Mouse (Mus musculus): ENCODE measurements around the gene Pde3a. TPM values are rescaled to one million over a fixed set of nuclear protein-coding genes. Genes with fewer than 3 reads are reported as not detected.

Pde3a gene
- total and polyA plus RNA-seq, 2 experiments from 2014 or later: 2.0 to 12.1 TPM

DNA sequence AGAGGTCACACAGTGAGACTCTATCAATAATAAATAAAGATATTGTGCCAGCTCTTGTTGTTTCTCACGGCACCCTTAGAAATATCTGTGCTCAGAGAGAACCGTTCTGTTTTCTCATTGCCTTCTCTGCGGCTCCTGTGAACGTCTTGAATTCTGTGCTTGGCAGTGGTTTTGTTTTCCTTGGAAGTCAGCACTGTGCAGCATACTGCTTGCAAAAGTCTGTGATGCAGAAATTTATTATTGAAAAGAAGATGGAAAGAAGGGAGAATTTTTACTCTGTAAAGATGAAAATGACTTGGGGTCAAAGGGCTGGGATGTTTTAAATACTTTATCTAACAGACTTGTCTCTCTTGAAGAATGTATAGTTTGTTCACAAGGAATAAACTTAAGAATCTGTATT is 150.3 kb downstream of the Pde3a start:
- Histone ChIP-seq H3K9me3 (ENCODE audit: low read length) (no peaks in the 10 kb centered on the region), H3K27me3 (ENCODE audit: insufficient read depth, low read length) (no peaks in the 10 kb centered on the region), H3K4me1 (ENCODE audit: insufficient read depth, low read length) (no peaks in the 10 kb centered on the region), H3K27ac (ENCODE audit: low read depth, low read length) (no peak overlapping the region), H3K9ac (replicated peaks; ENCODE audit: low read length, poor library complexity, severe bottlenecking) (no peak overlapping the region), H3K4me2 (ENCODE audit: low read depth, low read length, poor library complexity, severe bottlenecking) (no peak overlapping the region), H3K4me3 (ENCODE audit: low read depth, low read length) (no peak overlapping the region), H3K36me3 (ENCODE audit: insufficient read depth, low read length) (no peaks in the 10 kb centered on the region)
- TF ChIP-seq CTCF (IDR thresholded peaks at IDR 0.05): no peak
- ATAC-seq (ENCODE audit: low FRiP score) (no peak), DNase-seq (ENCODE audit: low spot score) (no peak)
- 32% methylated on average over 4 of the region's 4 CpGs for WGBS

DNA sequence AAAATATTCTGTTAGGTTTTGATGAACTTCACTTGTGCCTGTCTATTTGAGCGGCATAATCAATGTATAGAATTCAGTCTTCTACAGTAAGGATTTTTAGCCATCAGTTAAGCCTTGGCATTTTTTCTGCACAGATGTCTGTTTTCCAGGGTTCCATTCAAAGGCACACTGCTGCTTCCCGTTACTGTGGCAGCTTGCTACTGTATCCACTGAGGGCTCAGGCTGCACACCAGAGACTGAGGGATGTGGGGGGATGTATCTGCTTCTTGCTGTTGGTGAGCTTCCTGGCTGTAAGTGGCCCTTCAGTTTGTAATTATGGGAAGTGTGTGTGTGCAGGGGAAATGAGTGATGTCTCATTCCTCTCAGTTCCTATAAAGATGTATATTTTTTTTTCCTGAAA is 154.9 kb downstream of the Pde3a start:
- Histone ChIP-seq H3K9ac (replicated peaks; ENCODE audit: low read length, poor library complexity, severe bottlenecking) (no peak overlapping the region), H3K9me3 (ENCODE audit: low read length) (no peaks in the 10 kb centered on the region), H3K4me3 (ENCODE audit: low read depth, low read length) (no peak overlapping the region), H3K4me2 (ENCODE audit: low read depth, low read length, poor library complexity, severe bottlenecking) (no peak overlapping the region), H3K27me3 (ENCODE audit: insufficient read depth, low read length) (no peaks in the 10 kb centered on the region), H3K36me3 (ENCODE audit: insufficient read depth, low read length) (no peaks in the 10 kb centered on the region), H3K27ac (ENCODE audit: low read depth, low read length) (no peak overlapping the region), H3K4me1 (ENCODE audit: insufficient read depth, low read length) (no peaks in the 10 kb centered on the region)
- no peak for ATAC-seq (ENCODE audit: low FRiP score)
- 57% methylated on average over 2 of the region's 2 CpGs for WGBS
- no peak for TF ChIP-seq CTCF (IDR thresholded peaks at IDR 0.05)
- peak; percentile 1 for DNase-seq (ENCODE audit: low spot score)

DNA sequence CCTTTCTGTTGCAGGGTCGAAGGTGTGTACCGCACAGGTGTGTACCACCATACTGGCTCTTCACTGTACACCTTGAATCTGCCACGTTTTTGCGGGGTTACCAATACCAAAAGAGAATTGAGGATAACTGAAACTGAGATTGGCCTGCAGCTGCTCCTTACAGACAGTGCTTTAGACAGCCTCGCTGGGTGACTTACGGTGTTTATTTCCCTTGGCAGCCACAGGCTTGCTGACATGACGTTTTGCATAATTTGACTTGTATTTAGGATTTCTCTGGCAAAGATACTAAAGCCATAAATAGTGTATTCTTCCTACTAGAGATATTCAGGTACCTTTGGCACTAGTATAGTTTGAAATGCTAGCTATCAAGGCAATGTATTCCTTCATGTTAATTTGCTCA is 155.6 kb downstream of the Pde3a start:
- no peaks in the 10 kb centered on the region for H3K9me3 ChIP-seq (ENCODE audit: low read length)
- H3K27ac ChIP-seq (ENCODE audit: low read depth, low read length): no peak overlapping the region
- H3K27me3 ChIP-seq (ENCODE audit: insufficient read depth, low read length): no peaks in the 10 kb centered on the region
- no peak overlapping the region for H3K9ac ChIP-seq (replicated peaks; ENCODE audit: low read length, poor library complexity, severe bottlenecking)
- no peaks in the 10 kb centered on the region for H3K4me1 ChIP-seq (ENCODE audit: insufficient read depth, low read length)
- no peak overlapping the region for H3K4me3 ChIP-seq (ENCODE audit: low read depth, low read length)
- H3K36me3 ChIP-seq (ENCODE audit: insufficient read depth, low read length): no peaks in the 10 kb centered on the region
- DNase-seq (ENCODE audit: low spot score): no peak
- H3K4me2 ChIP-seq (ENCODE audit: low read depth, low read length, poor library complexity, severe bottlenecking): no peak overlapping the region
- ATAC-seq (ENCODE audit: low FRiP score): no peak
- no peak for TF ChIP-seq CTCF (IDR thresholded peaks at IDR 0.05)
- 70% methylated on average over 7 of the region's 7 CpGs for WGBS

DNA sequence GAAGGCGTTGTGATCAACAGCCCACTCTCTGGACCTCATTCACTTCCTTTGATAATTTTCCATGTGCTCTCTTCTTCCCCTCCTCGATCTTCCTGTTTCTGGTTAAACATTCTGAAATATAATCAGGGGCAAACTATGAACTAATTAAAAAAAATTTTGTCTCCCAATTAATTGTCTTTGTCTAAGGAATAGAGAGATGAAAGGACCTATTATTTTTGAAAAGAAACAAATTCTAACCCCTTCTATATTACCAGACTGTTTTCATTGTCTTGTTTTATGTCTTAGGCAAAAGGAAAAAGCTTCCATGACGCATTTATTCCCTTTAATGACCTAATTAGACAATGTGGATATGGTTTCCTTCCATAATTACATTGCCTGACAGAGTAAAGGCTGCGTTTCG is 156.4 kb downstream of the Pde3a start:
- 70% methylated on average over 5 of the region's 5 CpGs for WGBS
- no peak overlapping the region for H3K9ac ChIP-seq (replicated peaks; ENCODE audit: low read length, poor library complexity, severe bottlenecking)
- no peak overlapping the region for H3K4me2 ChIP-seq (ENCODE audit: low read depth, low read length, poor library complexity, severe bottlenecking)
- H3K27me3 ChIP-seq (ENCODE audit: insufficient read depth, low read length): no peaks in the 10 kb centered on the region
- no peaks in the 10 kb centered on the region for H3K4me1 ChIP-seq (ENCODE audit: insufficient read depth, low read length)
- H3K4me3 ChIP-seq (ENCODE audit: low read depth, low read length): no peak overlapping the region
- DNase-seq (ENCODE audit: low spot score) (no peak), ATAC-seq (ENCODE audit: low FRiP score) (no peak)
- no peaks in the 10 kb centered on the region for H3K36me3 ChIP-seq (ENCODE audit: insufficient read depth, low read length)
- no peaks in the 10 kb centered on the region for H3K9me3 ChIP-seq (ENCODE audit: low read length)
- no peak for TF ChIP-seq CTCF (IDR thresholded peaks at IDR 0.05)
- no peak overlapping the region for H3K27ac ChIP-seq (ENCODE audit: low read depth, low read length)

DNA sequence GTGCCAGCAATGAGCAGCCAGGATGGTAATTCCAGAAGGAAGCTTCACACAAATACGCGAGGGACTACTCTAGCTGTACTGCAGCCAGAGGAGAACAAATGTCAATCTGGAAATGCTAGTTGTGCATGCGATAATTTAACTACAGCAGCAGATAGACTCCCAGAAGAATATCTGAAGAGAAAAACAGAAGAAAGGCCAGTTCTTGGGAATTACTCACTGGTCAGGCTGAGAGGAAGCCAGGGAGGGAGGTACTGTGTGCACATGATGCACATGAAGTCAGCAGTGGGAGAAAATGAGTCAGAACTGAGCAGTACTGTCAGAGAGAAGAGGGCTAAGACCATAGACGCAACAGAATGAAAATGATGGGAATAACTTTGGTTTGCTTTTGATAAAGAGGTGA is 159.7 kb downstream of the Pde3a start:
- Histone ChIP-seq H3K4me1 (ENCODE audit: insufficient read depth, low read length) (no peaks in the 10 kb centered on the region), H3K27me3 (ENCODE audit: insufficient read depth, low read length) (no peaks in the 10 kb centered on the region), H3K4me3 (ENCODE audit: low read depth, low read length) (no peak overlapping the region), H3K9ac (replicated peaks; ENCODE audit: low read length, poor library complexity, severe bottlenecking) (no peak overlapping the region), H3K36me3 (ENCODE audit: insufficient read depth, low read length) (no peaks in the 10 kb centered on the region), H3K27ac (ENCODE audit: low read depth, low read length) (no peak overlapping the region), H3K9me3 (ENCODE audit: low read length) (no peaks in the 10 kb centered on the region), H3K4me2 (ENCODE audit: low read depth, low read length, poor library complexity, severe bottlenecking) (no peak overlapping the region)
- no peak for TF ChIP-seq CTCF (IDR thresholded peaks at IDR 0.05)
- ATAC-seq (ENCODE audit: low FRiP score): no peak
- DNase-seq (ENCODE audit: low spot score): no peak
- WGBS: 93% methylated on average over 4 of the region's 4 CpGs

DNA sequence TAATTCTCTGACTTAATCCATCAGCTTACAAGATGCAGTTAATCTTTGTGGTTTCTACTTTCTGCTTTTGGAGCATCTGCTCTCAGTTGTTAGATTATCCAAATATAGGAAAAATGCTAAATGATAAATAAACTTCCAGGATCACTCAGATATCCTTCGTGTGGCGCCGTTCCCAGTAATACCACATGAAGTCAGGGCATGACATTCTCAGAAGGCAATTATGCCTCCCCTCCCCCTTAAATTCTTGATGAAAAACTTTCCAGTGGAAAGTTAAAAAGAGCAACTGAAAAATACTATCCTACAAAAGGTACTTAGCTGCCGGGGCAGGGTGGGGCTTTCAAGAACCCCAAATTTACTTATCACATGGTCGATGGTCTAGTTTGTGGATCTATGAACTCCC is 161.8 kb downstream of the Pde3a start:
- H3K4me3 ChIP-seq (ENCODE audit: low read depth, low read length): no peak overlapping the region
- 81% methylated on average over 5 of the region's 5 CpGs for WGBS

More for the DNA sequence above, 161.8 kb downstream of the Pde3a start:
- no peak for TF ChIP-seq CTCF (IDR thresholded peaks at IDR 0.05)
- Histone ChIP-seq H3K4me2 (ENCODE audit: low read depth, low read length, poor library complexity, severe bottlenecking) (no peak overlapping the region), H3K9me3 (ENCODE audit: low read length) (no peaks in the 10 kb centered on the region), H3K27ac (ENCODE audit: low read depth, low read length) (no peak overlapping the region), H3K4me1 (ENCODE audit: insufficient read depth, low read length) (no peaks in the 10 kb centered on the region), H3K36me3 (ENCODE audit: insufficient read depth, low read length) (no peaks in the 10 kb centered on the region), H3K9ac (replicated peaks; ENCODE audit: low read length, poor library complexity, severe bottlenecking) (no peak overlapping the region), H3K27me3 (ENCODE audit: insufficient read depth, low read length) (no peaks in the 10 kb centered on the region)
- no peak for DNase-seq (ENCODE audit: low spot score)
- ATAC-seq (ENCODE audit: low FRiP score): no peak

All from midbrain, postnatal 0 days (tissue).